Mouse (Mus musculus): Measurements from ENCODE around the gene D630045J12Rik.

DNA sequence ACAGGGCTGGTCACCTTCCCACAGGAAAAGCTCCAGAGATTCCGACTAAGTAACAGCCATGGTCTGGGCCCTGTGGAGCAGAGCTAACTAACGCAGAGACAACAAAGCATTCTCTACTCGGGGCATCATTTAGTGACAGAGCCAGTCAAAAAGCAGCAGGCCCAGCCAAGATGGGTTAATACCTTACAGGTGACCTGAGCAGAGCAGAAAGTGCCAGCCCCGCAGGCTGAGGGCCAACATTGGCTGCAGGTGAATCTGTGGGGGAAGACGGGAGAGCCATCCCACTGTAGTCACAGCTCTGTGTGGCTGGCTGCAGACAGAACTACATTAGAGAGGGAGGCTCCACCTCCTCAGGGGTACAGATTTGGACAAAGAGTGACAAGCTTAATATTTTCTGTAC is 106.5 kb downstream of the D630045J12Rik start:
- no peak for TF ChIP-seq CEBPB (IDR thresholded peaks at IDR 0.05; ENCODE audit: low read depth)
- no peak for TF ChIP-seq CTCF (IDR thresholded peaks at IDR 0.05; ENCODE audit: control insufficient read depth, insufficient read depth, insufficient read length)
- TF ChIP-seq MYOG (IDR thresholded peaks at IDR 0.05; ENCODE audit: control insufficient read depth, extremely low read depth, insufficient read length), result no peak
- no peak for TF ChIP-seq USF1 (IDR thresholded peaks at IDR 0.05; ENCODE audit: low read depth)
- TF ChIP-seq MAX (IDR thresholded peaks at IDR 0.05), result no peak
- no peak for TF ChIP-seq FOSL1 (IDR thresholded peaks at IDR 0.05; ENCODE audit: insufficient read depth, low read length, poor library complexity, severe bottlenecking)
